Mouse (Mus musculus) limb, embryonic 14.5 days (tissue): ENCODE data around the gene Oit1. TPM values are rescaled to one million over a fixed set of nuclear protein-coding genes. Genes with fewer than 3 reads are reported as not detected.

ENCODE experiments used
- ATAC-seq: fragments of 200-750 bp; cut with Nextera tagmentation; 2 replicates; pipeline ENCODE4 v1.8.0; 2017; ENCODE audit warnings: low read depth, moderate number of reproducible peaks, moderate TSS enrichment; ENCODE audit not compliant: low FRiP score
- DNase-seq: peaks from one replicate; pipeline ENCODE4 v3.0.0-alpha.2; 2015; ENCODE audit warnings: low spot score
- H3K27ac ChIP-seq: fragments of 300-500 bp; sonication (generic); replicated peaks from 2 replicates; pipeline ENCODE4 v1.5.1; 2014; ENCODE audit warnings: low read depth, mild to moderate bottlenecking, low read length, moderate library complexity, mixed read lengths
- H3K27me3 ChIP-seq: fragments of 300-500 bp; sonication (generic); 2 replicates; pipeline ENCODE4 v1.6.1; 2014; ENCODE audit warnings: low read length, mixed read lengths; ENCODE audit not compliant: control insufficient read depth, insufficient read depth
- H3K36me3 ChIP-seq: fragments of 300-500 bp; sonication (generic); 2 replicates; pipeline ENCODE4 v1.6.1; 2014; ENCODE audit warnings: mild to moderate bottlenecking, low read length, moderate library complexity, mixed read lengths; ENCODE audit not compliant: control insufficient read depth, insufficient read depth
- H3K4me1 ChIP-seq: fragments of 300-500 bp; sonication (generic); 2 replicates; pipeline ENCODE4 v1.6.1; 2014; ENCODE audit warnings: antibody characterized with exemption, low read length, mixed read lengths; ENCODE audit not compliant: control insufficient read depth, insufficient read depth
- H3K4me2 ChIP-seq: fragments of 300-500 bp; sonication (generic); replicated peaks from 2 replicates; pipeline ENCODE4 v1.6.1; 2014; ENCODE audit warnings: low read depth, mild to moderate bottlenecking, low read length, moderate library complexity; ENCODE audit not compliant: severe bottlenecking
- H3K4me3 ChIP-seq: fragments of 300-500 bp; sonication (generic); replicated peaks from 2 replicates; pipeline ENCODE4 v1.5.1; 2014; ENCODE audit warnings: low read length
- H3K9ac ChIP-seq: fragments of 300-500 bp; sonication (generic); 2 replicates; pipeline ENCODE4 v1.6.1; 2014; ENCODE audit warnings: mild to moderate bottlenecking, low read depth, low read length, moderate library complexity; ENCODE audit not compliant: severe bottlenecking
- H3K9me3 ChIP-seq: fragments of 300-500 bp; sonication (generic); 2 replicates; pipeline ENCODE4 v1.6.1; 2016; ENCODE audit warnings: low read length; ENCODE audit not compliant: control insufficient read depth
- POLR2A ChIP-seq: fragments of 200-500 bp; IDR thresholded peaks from 2 replicates; pipeline ENCODE4 v1.8.0; 2012; ENCODE audit warnings: inconsistent platforms, mild to moderate bottlenecking, moderate library complexity, borderline replicate concordance; ENCODE audit not compliant: insufficient read depth, insufficient read length; ENCODE audit errors: extremely low read depth
- whole genome bisulfite sequencing: fragments of 180-500 bp; shearing (Covaris S2); extraction: QIAGEN DNeasy Blood & Tissue Kit; methylation state at CpG from one replicate; pipeline ENCODE4 v1.1.7; 2014; 5-methylcytosine and 5-hydroxymethylcytosine counted together
- polyA plus RNA-seq, 2 experiments: library from polyadenylated mRNA; depleted of rRNA in 1 of 2; stranded (reverse) in 1 of 2; unstranded in 1 of 2; fragments of >200 nt; fragmentation: Nextera tagmentation in 1 of 2; extraction: Ambion mirVana in 1 of 2; gene quantifications; 2 replicates each; pipeline versions ENCODE4 v1.2.1 to v1.2.3; 2012 to 2014

The Oit1 gene
- polyA plus RNA-seq, 2 experiments = 0.15 to 0.19 TPM

- ATAC-seq (no peak), DNase-seq (no peak)
- 46% methylated on average over 4 of the region's 4 CpGs for WGBS
- H3K27ac ChIP-seq = 0 out of 2 replicates have a peak overlapping the region, but pooled peaks have one; percentile 19
- H3K4me2 ChIP-seq = no peak overlapping the region
- no peaks in the 10 kb centered on the region for H3K9me3 ChIP-seq
- no peak overlapping the region for H3K9ac ChIP-seq
- H3K27me3 ChIP-seq = no peaks in the 10 kb centered on the region
- TF ChIP-seq POLR2A = no peak
- H3K4me3 ChIP-seq = no peak overlapping the region
- no peaks in the 10 kb centered on the region for H3K36me3 ChIP-seq
- peaks cover 19% of the 10 kb centered on the region; the same call in 1 of the 2 replicates for H3K4me1 ChIP-seq
Measured at GRCm38 (mm10) chr14:8329552-8329951, 49.0 kb downstream of the Oit1 start.

- DNase-seq (no peak), ATAC-seq (0 out of 2 replicates have a peak, but pooled peaks have one; percentile 25)
- H3K4me1 ChIP-seq = peaks cover 19% of the 10 kb centered on the region; the same call in 1 of the 2 replicates
- H3K4me2 ChIP-seq = no peak overlapping the region
- no peak overlapping the region for H3K27ac ChIP-seq
- no peaks in the 10 kb centered on the region for H3K36me3 ChIP-seq
- H3K4me3 ChIP-seq = no peak overlapping the region
- no peaks in the 10 kb centered on the region for H3K9me3 ChIP-seq
- no peak overlapping the region for H3K9ac ChIP-seq
- 21% methylated on average over 1 of the region's 1 CpGs for WGBS
- no peak for TF ChIP-seq POLR2A
- H3K27me3 ChIP-seq = no peaks in the 10 kb centered on the region
Measured at GRCm38 (mm10) chr14:8327371-8327770, 51.2 kb downstream of the Oit1 start.

GRCm38 (mm10) chr14:8326961-8327360 lies 51.6 kb downstream of the Oit1 start:
- DNase-seq = no peak
- no peak for ATAC-seq
- no peak overlapping the region for H3K9ac ChIP-seq
- H3K4me2 ChIP-seq = no peak overlapping the region
- H3K36me3 ChIP-seq = no peaks in the 10 kb centered on the region
- TF ChIP-seq POLR2A = no peak
- H3K9me3 ChIP-seq = no peaks in the 10 kb centered on the region
- no peak overlapping the region for H3K27ac ChIP-seq
- H3K27me3 ChIP-seq = no peaks in the 10 kb centered on the region
- H3K4me3 ChIP-seq = no peak overlapping the region
- H3K4me1 ChIP-seq = peaks cover 19% of the 10 kb centered on the region; the same call in 1 of the 2 replicates

- Histone ChIP-seq H3K27me3 (no peaks in the 10 kb centered on the region), H3K4me1 (peaks cover 17% of the 10 kb centered on the region; the same call in 1 of the 2 replicates), H3K9ac (no peak overlapping the region), H3K4me2 (no peak overlapping the region), H3K4me3 (no peak overlapping the region), H3K36me3 (no peaks in the 10 kb centered on the region), H3K27ac (no peak overlapping the region), H3K9me3 (no peaks in the 10 kb centered on the region)
- no peak for ATAC-seq
- WGBS = 63% methylated on average over 4 of the region's 4 CpGs
- no peak for TF ChIP-seq POLR2A
- no peak for DNase-seq
Measured at GRCm38 (mm10) chr14:8325746-8326145, 52.8 kb downstream of the Oit1 start.

- no peak overlapping the region for H3K4me3 ChIP-seq
- no peak overlapping the region for H3K9ac ChIP-seq
- H3K9me3 ChIP-seq = no peaks in the 10 kb centered on the region
- peaks cover 26% of the 10 kb centered on the region for H3K27me3 ChIP-seq
- no peak for ATAC-seq
- no peaks in the 10 kb centered on the region for H3K36me3 ChIP-seq
- DNase-seq = no peak
- H3K4me1 ChIP-seq = peaks cover 17% of the 10 kb centered on the region
- no peak for TF ChIP-seq POLR2A
- H3K27ac ChIP-seq = no peak overlapping the region
- WGBS = 64% methylated on average over 3 of the region's 3 CpGs
- no peak overlapping the region for H3K4me2 ChIP-seq
Measured at GRCm38 (mm10) chr14:8320528-8320927, 58.0 kb downstream of the Oit1 start.
